Comparison of ENCODE assay signal across 15 mouse cellular contexts in the genomic region with DNA sequence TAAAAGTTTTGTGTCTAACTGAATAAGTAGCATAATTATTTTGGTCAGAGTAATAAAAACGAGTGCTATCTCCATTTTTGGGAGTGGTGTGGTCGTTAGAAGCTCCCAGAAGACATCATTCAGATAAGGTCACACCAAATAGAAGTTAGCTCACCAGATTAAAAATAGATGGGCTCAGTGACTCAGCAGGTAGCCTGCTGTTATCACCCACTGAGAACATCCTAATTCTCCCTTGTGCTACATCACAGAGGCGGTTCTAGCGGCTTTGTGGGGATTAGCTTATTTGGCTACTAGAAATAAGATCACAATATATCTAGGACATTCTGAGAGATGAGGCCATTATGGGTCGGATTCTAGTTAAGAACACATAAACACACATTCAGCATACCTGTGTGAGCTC. TPM values are rescaled to one million over a fixed set of nuclear protein-coding genes. Genes with fewer than 3 reads are reported as not detected.
DNase-seq lines count a peak whose midpoint lies in the region; ATAC-seq lines count a peak whose summit lies in the region.
"Had no signal": no experiment of that assay in that cellular context is flagged by ENCODE, and none has a peak within 500 bp of the region (broad histone marks: within the 10 kb centered on the region; RNA-seq: fewer than 3 reads in every experiment).

No protein-coding gene starts in this region.

- no peak overlapping the region for H3K4me3 ChIP-seq in liver, embryonic 11.5 days (ENCODE audit: low read depth, low read length)
- no peak overlapping the region for H3K4me3 ChIP-seq in forebrain, embryonic 12.5 days (replicated peaks)
- H3K4me3 ChIP-seq: embryonic facial prominence, embryonic 13.5 days; hindbrain, embryonic 13.5 days; limb, embryonic 10.5 days had no signal

- H3K9me3 ChIP-seq in liver, embryonic 11.5 days (ENCODE audit: control insufficient read depth, low read length), result peaks cover 6% of the 10 kb centered on the region; the same call in 1 of the 2 replicates
- no peaks in the 10 kb centered on the region for H3K9me3 ChIP-seq in forebrain, embryonic 12.5 days
- H3K9me3 ChIP-seq: embryonic facial prominence, embryonic 13.5 days; limb, embryonic 10.5 days had no signal

- 27% methylated on average over 5 of the region's 5 CpGs for WGBS in liver, embryonic 11.5 days
- 36% methylated on average over 5 of the region's 5 CpGs for WGBS in forebrain, embryonic 12.5 days

- H3K36me3 ChIP-seq in liver, embryonic 11.5 days (ENCODE audit: control insufficient read depth, insufficient read depth, low read length), result no peaks in the 10 kb centered on the region
- no peaks in the 10 kb centered on the region for H3K36me3 ChIP-seq in forebrain, embryonic 12.5 days (replicated peaks)
- H3K36me3 ChIP-seq: embryonic facial prominence, embryonic 13.5 days; hindbrain, embryonic 13.5 days; limb, embryonic 10.5 days had no signal

- H3K4me2 ChIP-seq in liver, embryonic 11.5 days, result peak overlapping the region; percentile 26
- H3K4me2 ChIP-seq in forebrain, embryonic 12.5 days, result no peak overlapping the region
- H3K4me2 ChIP-seq: embryonic facial prominence, embryonic 13.5 days; hindbrain, embryonic 13.5 days; midbrain, embryonic 11.5 days had no signal

- 0 out of 2 replicates have a peak overlapping the region, but pooled peaks have one; percentile 44 for H3K9ac ChIP-seq in liver, embryonic 11.5 days (ENCODE audit: low read depth, low read length)
- no peak overlapping the region for H3K9ac ChIP-seq in forebrain, embryonic 12.5 days
- H3K9ac ChIP-seq: embryonic facial prominence, embryonic 13.5 days; hindbrain, embryonic 13.5 days had no signal

- intact Hi-C loops in heart, postnatal 14 days (cut with DNase I), result no loop called here

- no peaks in the 10 kb centered on the region for H3K27me3 ChIP-seq in liver, embryonic 11.5 days (replicated peaks; ENCODE audit: control insufficient read depth, insufficient read depth, low read length)
- H3K27me3 ChIP-seq in forebrain, embryonic 12.5 days, result no peaks in the 10 kb centered on the region
- H3K27me3 ChIP-seq: embryonic facial prominence, embryonic 13.5 days; hindbrain, embryonic 13.5 days had no signal

- ATAC-seq in liver, embryonic 11.5 days (replicated peaks; ENCODE audit: low FRiP score), result peak; percentile 90
- ATAC-seq in forebrain, embryonic 12.5 days (ENCODE audit: low FRiP score), result no peak
- ATAC-seq: forebrain, embryonic 14.5 days had no signal

- DNase-seq in heart, adult 18-20 months, result peak; percentile 29 to 41
- DNase-seq in heart, postnatal 14 days, result no peak
- DNase-seq in right cerebral cortex, adult 2 months (ENCODE audit: low spot score in 2 of 2), result peak; percentile 3 to 13
- no peak for DNase-seq in right cerebral cortex, postnatal 36 days (ENCODE audit: low spot score in 2 of 2)
- DNase-seq in liver, embryonic 11.5 days (ENCODE audit: low spot score), result no peak
- peak; percentile 62 for DNase-seq in skeletal muscle tissue, adult 2 months (ENCODE audit: low read depth, low spot score)
- no peak for DNase-seq in kidney, adult 11 months
- DNase-seq: kidney, adult 2 months; lung, postnatal 10 days had no signal

- peaks cover 12% of the 10 kb centered on the region for H3K4me1 ChIP-seq in liver, embryonic 11.5 days (replicated peaks; ENCODE audit: control insufficient read depth, insufficient read depth, low read length)
- H3K4me1 ChIP-seq in forebrain, embryonic 12.5 days, result no peaks in the 10 kb centered on the region
- H3K4me1 ChIP-seq: embryonic facial prominence, embryonic 13.5 days; hindbrain, embryonic 13.5 days; limb, embryonic 10.5 days had no signal

- H3K27ac ChIP-seq in liver, embryonic 11.5 days (ENCODE audit: low read depth, low read length), result peak overlapping the region; percentile 77
- H3K27ac ChIP-seq in forebrain, embryonic 12.5 days, result no peak overlapping the region
- H3K27ac ChIP-seq: embryonic facial prominence, embryonic 13.5 days; hindbrain, embryonic 13.5 days; limb, embryonic 10.5 days had no signal

RNA-seq across cellular contexts. Expression of a gene that starts 30.3 kb away (rescaled TPM):
- total RNA-seq in heart, adult 18-20 months (2021), result 100 to 1,000 TPM; 123 to 129 TPM
- total RNA-seq in heart, postnatal 14 days (2021), result 10 to 100 TPM; 95.4 to 99.7 TPM
- 73.2 and 80.0 TPM in 2 replicates for polyA plus RNA-seq in liver, embryonic 11.5 days (2014; fragmentation: Nextera tagmentation; extraction: Ambion mirVana)
- 106 and 108 TPM in 2 replicates for polyA plus RNA-seq in forebrain, embryonic 12.5 days (2016; fragmentation: Nextera tagmentation; extraction: Ambion mirVana)

Comparison
In these comparisons a context has a peak if more than half of its experiments do, and no peak if none do; other contexts are left out.
1. DNase-seq: peak in heart, adult 18-20 months (2 of 2), right cerebral cortex, adult 2 months (2 of 2) and skeletal muscle tissue, adult 2 months (single experiment); none in heart, postnatal 14 days (0 of 2), right cerebral cortex, postnatal 36 days (0 of 2), liver, embryonic 11.5 days (single experiment) and kidney, adult 11 months (single experiment).